Mouse (Mus musculus) hindbrain, embryonic 12.5 days (tissue): Measurements from ENCODE around the gene Nr3c2. TPM values are rescaled to one million over a fixed set of nuclear protein-coding genes. Genes with fewer than 3 reads are reported as not detected.

Experiments
- ATAC-seq: fragments of 200-750 bp; cut with Nextera tagmentation; 2 replicates; pipeline ENCODE4 v1.8.0; 2017; ENCODE audit warnings: moderate TSS enrichment; ENCODE audit not compliant: low FRiP score
- H3K27ac ChIP-seq: fragments of 300-500 bp; sonication (generic); 2 replicates; pipeline ENCODE4 v1.5.1; 2016; ENCODE audit warnings: mild to moderate bottlenecking
- H3K27me3 ChIP-seq: fragments of 300-500 bp; sonication (generic); 2 replicates; pipeline ENCODE4 v1.6.1; 2016; ENCODE audit warnings: mild to moderate bottlenecking
- H3K36me3 ChIP-seq: fragments of 300-500 bp; sonication (generic); 2 replicates; pipeline ENCODE4 v1.6.1; 2016; ENCODE audit warnings: mild to moderate bottlenecking
- H3K4me1 ChIP-seq: fragments of 300-500 bp; sonication (generic); 2 replicates; pipeline ENCODE4 v1.6.1; 2016
- H3K4me2 ChIP-seq: fragments of 300-500 bp; sonication (generic); replicated peaks from 2 replicates; pipeline ENCODE4 v1.6.1; 2016; ENCODE audit warnings: mild to moderate bottlenecking
- H3K4me3 ChIP-seq: fragments of 300-500 bp; sonication (generic); 2 replicates; pipeline ENCODE4 v1.5.1; 2016; ENCODE audit warnings: mild to moderate bottlenecking
- H3K9ac ChIP-seq: fragments of 300-500 bp; sonication (generic); 2 replicates; pipeline ENCODE4 v1.6.1; 2016; ENCODE audit warnings: mild to moderate bottlenecking, moderate library complexity
- H3K9me3 ChIP-seq: fragments of 300-500 bp; sonication (generic); replicated peaks from 2 replicates; pipeline ENCODE4 v1.6.1; 2016; ENCODE audit warnings: mild to moderate bottlenecking
- WGBS: fragments of 180-500 bp; shearing (Covaris S2); methylation state at CpG from one replicate; pipeline ENCODE4 v1.1.7; 2016; 5-methylcytosine and 5-hydroxymethylcytosine counted together
- polyA plus RNA-seq: library from polyadenylated mRNA; unstranded; fragments of >200 nt; fragmentation: Nextera tagmentation; extraction: Ambion mirVana; gene quantifications from 2 replicates; pipeline ENCODE4 v1.2.1, GENCODE M21; 2016

Gene Nr3c2
- polyA plus RNA-seq, 1 experiment from 2014 or later, result 1.7 TPM

GRCm38 (mm10) chr8:76984851-76985250 lies 85.6 kb downstream of the Nr3c2 start:
- no peaks in the 10 kb centered on the region for H3K4me1 ChIP-seq
- WGBS, result 82% methylated on average over 5 of the region's 5 CpGs
- no peaks in the 10 kb centered on the region for H3K36me3 ChIP-seq
- no peaks in the 10 kb centered on the region for H3K27me3 ChIP-seq
- H3K27ac ChIP-seq, result no peak overlapping the region
- no peak overlapping the region for H3K9ac ChIP-seq
- no peaks in the 10 kb centered on the region for H3K9me3 ChIP-seq
- no peak overlapping the region for H3K4me3 ChIP-seq
- H3K4me2 ChIP-seq, result no peak overlapping the region
- no peak for ATAC-seq

- Histone ChIP-seq H3K4me3 (no peak overlapping the region), H3K4me2 (no peak overlapping the region), H3K36me3 (no peaks in the 10 kb centered on the region), H3K9me3 (no peaks in the 10 kb centered on the region), H3K27ac (no peak overlapping the region), H3K9ac (no peak overlapping the region), H3K27me3 (no peaks in the 10 kb centered on the region), H3K4me1 (no peaks in the 10 kb centered on the region)
- WGBS, result 90% methylated on average over 3 of the region's 3 CpGs
- no peak for ATAC-seq
These were observed 88.6 kb downstream of the Nr3c2 start for GRCm38 (mm10) chr8:76987876-76988275.

DNA sequence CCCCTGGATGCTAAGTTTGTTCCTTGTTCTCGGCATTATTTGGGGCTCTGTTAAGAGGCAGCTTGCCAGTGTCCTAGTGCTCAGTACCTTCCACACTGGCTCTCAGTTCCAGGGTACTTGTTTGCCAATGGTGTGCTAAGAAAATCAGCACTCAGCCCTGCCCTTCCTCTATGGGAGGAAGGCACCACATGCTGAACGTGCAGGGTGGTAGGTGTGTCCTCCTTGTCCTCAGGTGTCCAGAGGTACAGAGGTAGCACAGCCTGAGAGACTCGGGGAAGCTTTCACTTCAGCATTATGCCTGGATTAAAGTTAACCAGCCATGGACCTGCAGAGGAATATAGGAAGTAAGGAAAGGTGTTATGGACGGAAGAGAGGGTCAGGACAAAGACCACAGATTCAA lies 99.0 kb downstream of the Nr3c2 start:
- H3K4me2 ChIP-seq, result no peak overlapping the region
- H3K9ac ChIP-seq, result no peak overlapping the region
- H3K27me3 ChIP-seq, result no peaks in the 10 kb centered on the region
- H3K9me3 ChIP-seq, result no peaks in the 10 kb centered on the region
- no peak for ATAC-seq
- no peak overlapping the region for H3K27ac ChIP-seq
- no peaks in the 10 kb centered on the region for H3K36me3 ChIP-seq
- no peaks in the 10 kb centered on the region for H3K4me1 ChIP-seq
- 88% methylated on average over 4 of the region's 4 CpGs for WGBS
- no peak overlapping the region for H3K4me3 ChIP-seq

GRCm38 (mm10) chr8:77009425-77009824 lies 110.2 kb downstream of the Nr3c2 start:
- WGBS, result 66% methylated on average over 10 of the region's 10 CpGs
- Histone ChIP-seq H3K9me3 (no peaks in the 10 kb centered on the region), H3K4me1 (no peaks in the 10 kb centered on the region), H3K9ac (no peak overlapping the region), H3K36me3 (no peaks in the 10 kb centered on the region), H3K4me3 (no peak overlapping the region), H3K27ac (no peak overlapping the region), H3K4me2 (no peak overlapping the region), H3K27me3 (no peaks in the 10 kb centered on the region)
- ATAC-seq, result no peak

GRCm38 (mm10) chr8:77011985-77012384 lies 112.7 kb downstream of the Nr3c2 start:
- ATAC-seq, result no peak
- Histone ChIP-seq H3K4me1 (no peaks in the 10 kb centered on the region), H3K9ac (no peak overlapping the region), H3K4me2 (no peak overlapping the region), H3K27ac (no peak overlapping the region), H3K9me3 (no peaks in the 10 kb centered on the region), H3K4me3 (no peak overlapping the region), H3K27me3 (no peaks in the 10 kb centered on the region), H3K36me3 (no peaks in the 10 kb centered on the region)
- 71% methylated on average over 3 of the region's 3 CpGs for WGBS

DNA sequence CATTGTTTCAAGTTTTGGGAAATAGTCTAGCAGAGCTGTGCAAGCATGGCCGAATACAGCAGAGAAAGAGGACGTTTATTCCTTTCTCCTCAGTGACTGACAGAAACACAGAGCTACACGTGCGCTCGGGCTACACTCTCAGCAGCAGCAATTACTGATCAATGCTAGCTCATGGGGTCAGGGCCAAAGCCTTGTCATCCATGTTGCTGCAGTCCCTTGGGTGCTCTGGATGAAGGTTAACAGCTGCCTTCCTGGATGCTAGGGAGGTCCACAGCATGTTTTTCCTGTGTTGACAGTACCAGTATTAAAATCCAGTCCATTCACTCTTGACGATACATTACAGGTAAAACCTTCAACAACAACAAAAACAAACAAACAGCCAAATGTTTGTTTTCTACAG lies 113.4 kb downstream of the Nr3c2 start:
- Histone ChIP-seq H3K4me2 (no peak overlapping the region), H3K36me3 (no peaks in the 10 kb centered on the region), H3K4me1 (no peaks in the 10 kb centered on the region), H3K27ac (no peak overlapping the region), H3K9me3 (no peaks in the 10 kb centered on the region), H3K9ac (no peak overlapping the region), H3K27me3 (no peaks in the 10 kb centered on the region), H3K4me3 (no peak overlapping the region)
- ATAC-seq, result no peak
- 74% methylated on average over 6 of the region's 6 CpGs for WGBS

DNA sequence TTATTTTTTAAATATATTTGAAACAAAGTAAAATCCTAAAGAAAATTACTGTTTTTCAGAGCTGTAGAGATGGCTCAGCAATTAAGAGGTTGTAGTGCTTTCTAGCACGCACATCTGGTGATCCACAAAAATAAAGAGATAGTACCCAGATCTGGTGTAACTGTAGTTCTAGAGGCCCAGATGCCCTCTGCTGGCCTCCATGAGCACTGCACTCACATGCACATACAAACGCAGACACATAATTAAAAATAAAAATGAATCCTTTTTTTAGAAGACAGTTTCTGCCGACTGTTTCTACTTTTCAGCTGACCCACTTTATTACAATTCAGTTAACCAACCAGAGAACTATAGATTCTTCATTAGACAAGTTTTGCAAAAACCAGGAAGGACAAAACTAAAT lies 117.5 kb downstream of the Nr3c2 start:
- Histone ChIP-seq H3K27ac (no peak overlapping the region), H3K36me3 (no peaks in the 10 kb centered on the region), H3K27me3 (no peaks in the 10 kb centered on the region), H3K4me1 (no peaks in the 10 kb centered on the region), H3K4me3 (no peak overlapping the region), H3K9ac (no peak overlapping the region), H3K9me3 (no peaks in the 10 kb centered on the region), H3K4me2 (no peak overlapping the region)
- ATAC-seq, result no peak
- WGBS, result 91% methylated on average over 3 of the region's 3 CpGs

- Histone ChIP-seq H3K27ac (no peak overlapping the region), H3K9ac (no peak overlapping the region), H3K36me3 (no peaks in the 10 kb centered on the region), H3K4me1 (no peaks in the 10 kb centered on the region; the same call in 1 of the 2 replicates), H3K4me3 (no peak overlapping the region), H3K27me3 (no peaks in the 10 kb centered on the region), H3K9me3 (no peaks in the 10 kb centered on the region; the same call in 1 of the 2 replicates), H3K4me2 (no peak overlapping the region)
- 74% methylated on average over 13 of the region's 13 CpGs for WGBS
- peak; percentile 32; the same call in 1 of the 2 replicates for ATAC-seq
These were observed 124.8 kb downstream of the Nr3c2 start for GRCm38 (mm10) chr8:77023837-77024710.

GRCm38 (mm10) chr8:77031213-77031612 lies 132.0 kb downstream of the Nr3c2 start:
- no peaks in the 10 kb centered on the region for H3K27me3 ChIP-seq
- no peak overlapping the region for H3K27ac ChIP-seq
- H3K9me3 ChIP-seq, result no peaks in the 10 kb centered on the region; the same call in 1 of the 2 replicates
- no peak overlapping the region for H3K4me3 ChIP-seq
- H3K9ac ChIP-seq, result no peak overlapping the region
- WGBS, result 96% methylated on average over 3 of the region's 3 CpGs
- H3K4me1 ChIP-seq, result no peaks in the 10 kb centered on the region
- ATAC-seq, result no peak
- H3K4me2 ChIP-seq, result no peak overlapping the region
- H3K36me3 ChIP-seq, result no peaks in the 10 kb centered on the region

- WGBS, result 86% methylated on average over 3 of the region's 3 CpGs
- H3K9ac ChIP-seq, result no peak overlapping the region
- no peak for ATAC-seq
- H3K27ac ChIP-seq, result no peak overlapping the region
- H3K36me3 ChIP-seq, result no peaks in the 10 kb centered on the region
- H3K4me3 ChIP-seq, result no peak overlapping the region
- H3K4me1 ChIP-seq, result no peaks in the 10 kb centered on the region
- H3K4me2 ChIP-seq, result no peak overlapping the region
- no peaks in the 10 kb centered on the region for H3K9me3 ChIP-seq
- H3K27me3 ChIP-seq, result no peaks in the 10 kb centered on the region
These were observed 134.6 kb downstream of the Nr3c2 start for GRCm38 (mm10) chr8:77033706-77034464.

- H3K27me3 ChIP-seq, result no peaks in the 10 kb centered on the region
- H3K4me2 ChIP-seq, result no peak overlapping the region
- no peak overlapping the region for H3K4me3 ChIP-seq
- ATAC-seq, result no peak
- 94% methylated on average over 7 of the region's 7 CpGs for WGBS
- no peaks in the 10 kb centered on the region for H3K9me3 ChIP-seq
- no peak overlapping the region for H3K9ac ChIP-seq
- no peak overlapping the region for H3K27ac ChIP-seq
- H3K4me1 ChIP-seq, result no peaks in the 10 kb centered on the region
- H3K36me3 ChIP-seq, result no peaks in the 10 kb centered on the region
These were observed 135.2 kb downstream of the Nr3c2 start for GRCm38 (mm10) chr8:77034465-77034829.

GRCm38 (mm10) chr8:77041214-77041613 lies 142.0 kb downstream of the Nr3c2 start:
- no peak overlapping the region for H3K4me3 ChIP-seq
- H3K9ac ChIP-seq, result no peak overlapping the region
- H3K27ac ChIP-seq, result no peak overlapping the region
- WGBS, result 93% methylated on average over 5 of the region's 5 CpGs
- H3K4me2 ChIP-seq, result no peak overlapping the region
- H3K9me3 ChIP-seq, result no peaks in the 10 kb centered on the region
- no peaks in the 10 kb centered on the region for H3K36me3 ChIP-seq
- ATAC-seq, result no peak
- no peaks in the 10 kb centered on the region for H3K27me3 ChIP-seq
- H3K4me1 ChIP-seq, result no peaks in the 10 kb centered on the region
